Mouse (Mus musculus): ENCODE results near the gene Dlx5. TPM values are rescaled to one million over a fixed set of nuclear protein-coding genes. Genes with fewer than 3 reads are reported as not detected.
A peak's percentile ranks its signal among the peaks of the same experiment; 100 is the strongest.

The Dlx5 gene
- polyA plus RNA-seq, 1 experiment from 2014 or later: 1.3 TPM

DNA sequence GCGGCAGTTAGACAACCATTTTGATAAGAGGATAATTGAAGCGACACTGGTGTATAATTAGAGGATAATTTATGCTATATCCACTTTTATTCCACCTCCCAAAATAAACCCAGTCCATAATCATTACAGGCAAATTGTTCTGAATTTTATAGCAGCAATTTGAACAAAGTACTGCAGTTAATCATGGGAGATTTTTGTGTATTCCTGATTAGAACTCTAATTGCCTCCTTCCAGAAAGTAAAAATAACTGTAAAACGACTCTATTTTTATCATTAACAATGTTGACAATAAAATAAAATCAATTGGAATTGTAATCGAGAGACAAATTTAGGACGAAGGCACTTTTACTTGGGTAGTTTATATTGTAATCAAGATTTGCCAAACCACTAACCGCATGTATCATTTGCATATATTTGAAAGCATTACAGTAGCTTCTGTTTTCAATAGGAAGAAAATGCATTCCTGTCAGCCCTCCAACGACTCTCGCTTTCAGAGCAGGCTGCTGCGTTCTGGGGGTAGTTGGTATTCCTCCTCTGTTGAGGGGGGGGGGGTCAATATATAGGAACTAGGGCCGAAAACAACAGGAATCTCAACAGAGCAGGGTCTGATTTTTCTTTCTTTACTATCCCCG, 20.0 kb downstream of the Dlx5 start:
- 6% methylated on average over 11 of the region's 11 CpGs for WGBS
- no peaks in the 10 kb centered on the region for H3K36me3 ChIP-seq (ENCODE audit: control insufficient read depth, insufficient read depth, low read length)
- peak overlapping the region; percentile 74; the same call in 1 of the 2 replicates for H3K4me2 ChIP-seq (ENCODE audit: low read length)
- no peak overlapping the region for H3K9ac ChIP-seq (ENCODE audit: low read length)
- peaks cover 5 to 23% of the 10 kb centered on the region in 2 experiments; a peak in 2 of 4 replicates for H3K4me1 ChIP-seq (ENCODE audit: control insufficient read depth in 2 of 2, insufficient read depth in 2 of 2, low read length in 2 of 2)
- H3K9me3 ChIP-seq (ENCODE audit: control insufficient read depth, low read length): no peaks in the 10 kb centered on the region
- H3K27ac ChIP-seq (replicated peaks in 1 of 2; ENCODE audit: control insufficient read depth in 1 of 2, insufficient read depth in 1 of 2, low read depth in 2 of 2, low read length in 2 of 2): no peak overlapping the region
- ATAC-seq (ENCODE audit: insufficient number of reproducible peaks, insufficient read depth, low FRiP score, low read depth): no peak
- no peak overlapping the region; a peak in 1 of 4 replicates for H3K4me3 ChIP-seq (ENCODE audit: control insufficient read depth in 1 of 2, insufficient read depth in 1 of 2, low read depth in 1 of 2, low read length in 2 of 2)
- peaks cover 89% of the 10 kb centered on the region for H3K27me3 ChIP-seq (ENCODE audit: control insufficient read depth, insufficient read depth, low read length)

DNA sequence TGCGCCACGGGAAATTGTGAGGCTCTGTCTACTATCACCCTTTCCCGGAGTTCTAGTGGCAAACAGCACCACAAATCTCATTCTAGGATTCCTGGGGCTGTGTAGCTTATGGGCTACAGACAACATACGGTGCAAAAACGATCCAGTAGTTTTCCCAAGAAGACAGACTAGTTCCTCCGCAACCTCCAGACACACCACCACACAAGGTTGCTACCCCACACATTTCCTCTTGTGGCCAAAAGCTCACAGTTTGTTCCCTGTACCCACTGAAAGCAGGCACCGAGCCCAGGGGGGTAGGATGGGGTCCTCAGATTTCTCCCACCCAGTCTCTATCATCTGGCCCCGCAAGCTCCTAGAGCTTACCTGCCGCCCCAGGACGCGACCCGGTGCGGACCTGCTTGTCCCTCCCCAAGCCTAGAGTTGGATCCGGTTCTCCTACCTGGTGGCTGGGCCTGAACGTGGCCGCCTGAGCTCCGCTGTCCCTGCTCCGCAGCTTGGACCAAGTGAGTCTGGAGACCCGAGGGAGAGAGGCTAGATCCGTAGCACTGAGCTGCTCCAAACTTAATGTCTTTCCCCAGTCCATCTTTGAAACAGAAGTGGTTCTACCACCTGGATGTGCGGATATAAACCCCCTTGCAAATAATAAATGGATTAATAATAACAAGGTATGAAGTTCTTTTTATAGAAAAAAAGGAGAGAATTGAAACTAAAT, 20.6 kb downstream of the Dlx5 start:
- H3K4me2 ChIP-seq (ENCODE audit: low read length): peak overlapping the region; percentile 51
- no peak for ATAC-seq (ENCODE audit: insufficient number of reproducible peaks, insufficient read depth, low FRiP score, low read depth)
- no peak overlapping the region for H3K9ac ChIP-seq (ENCODE audit: low read length)
- H3K27ac ChIP-seq (replicated peaks in 1 of 2; ENCODE audit: control insufficient read depth in 1 of 2, insufficient read depth in 1 of 2, low read depth in 2 of 2, low read length in 2 of 2): no peak overlapping the region
- H3K27me3 ChIP-seq (ENCODE audit: control insufficient read depth, insufficient read depth, low read length): peaks cover 89% of the 10 kb centered on the region
- H3K9me3 ChIP-seq (ENCODE audit: control insufficient read depth, low read length): no peaks in the 10 kb centered on the region
- 2% methylated on average over 21 of the region's 21 CpGs for WGBS
- H3K4me3 ChIP-seq (ENCODE audit: control insufficient read depth in 1 of 2, insufficient read depth in 1 of 2, low read depth in 1 of 2, low read length in 2 of 2): peak overlapping the region in 1 of 2 experiments; percentile 29; a peak in 2 of 4 replicates
- no peaks in the 10 kb centered on the region for H3K36me3 ChIP-seq (ENCODE audit: control insufficient read depth, insufficient read depth, low read length)
- peaks cover 5 to 23% of the 10 kb centered on the region in 2 experiments; a peak in 2 of 4 replicates for H3K4me1 ChIP-seq (ENCODE audit: control insufficient read depth in 2 of 2, insufficient read depth in 2 of 2, low read length in 2 of 2)

DNA sequence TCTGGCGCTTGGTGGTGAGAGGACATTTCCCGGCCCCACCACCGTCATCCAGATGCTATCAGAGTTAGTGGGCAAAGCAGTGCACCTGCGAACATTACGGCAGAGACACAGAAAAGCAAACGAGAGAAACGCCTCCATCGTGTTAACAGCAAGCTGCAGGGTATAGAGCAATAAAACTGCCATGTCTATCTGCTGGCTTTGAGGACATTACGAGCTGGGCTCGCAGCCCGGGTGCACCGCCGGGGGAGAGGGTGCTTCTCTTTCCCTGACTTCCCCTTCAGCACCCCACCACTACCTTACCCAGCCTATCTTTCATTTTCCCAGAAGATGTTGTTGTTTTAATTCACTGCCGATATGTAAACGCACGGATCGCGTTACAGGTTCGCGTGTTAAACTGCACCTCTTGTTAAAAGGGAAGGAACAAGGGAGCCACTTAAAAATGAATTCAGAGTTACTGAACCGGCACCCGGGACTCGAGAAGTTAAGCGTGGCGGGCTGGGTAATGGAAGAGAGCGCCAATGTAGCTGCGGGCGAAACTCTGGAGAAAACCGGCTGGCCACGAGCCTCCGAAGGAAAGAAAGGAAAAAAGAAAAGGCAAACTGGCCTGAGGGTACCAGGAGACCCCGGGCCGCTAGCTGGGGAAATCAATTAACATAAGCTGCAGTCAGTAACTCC, 21.3 kb downstream of the Dlx5 start:
- H3K4me1 ChIP-seq (ENCODE audit: control insufficient read depth in 2 of 2, insufficient read depth in 2 of 2, low read length in 2 of 2): peaks cover 5 to 23% of the 10 kb centered on the region in 2 experiments; a peak in 2 of 4 replicates
- H3K27ac ChIP-seq (replicated peaks in 1 of 2; ENCODE audit: control insufficient read depth in 1 of 2, insufficient read depth in 1 of 2, low read depth in 2 of 2, low read length in 2 of 2): no peak overlapping the region
- ATAC-seq (ENCODE audit: insufficient number of reproducible peaks, insufficient read depth, low FRiP score, low read depth): no peak
- no peaks in the 10 kb centered on the region for H3K36me3 ChIP-seq (ENCODE audit: control insufficient read depth, insufficient read depth, low read length)
- H3K4me3 ChIP-seq (ENCODE audit: control insufficient read depth in 1 of 2, insufficient read depth in 1 of 2, low read depth in 1 of 2, low read length in 2 of 2): peak overlapping the region; percentile 0 to 29; a peak in 3 of 4 replicates
- H3K9ac ChIP-seq (ENCODE audit: low read length): no peak overlapping the region
- WGBS: under 1% methylated on average over 33 of the region's 33 CpGs
- peaks cover 88% of the 10 kb centered on the region for H3K27me3 ChIP-seq (ENCODE audit: control insufficient read depth, insufficient read depth, low read length)
- H3K4me2 ChIP-seq (ENCODE audit: low read length): peak overlapping the region; percentile 51
- no peaks in the 10 kb centered on the region for H3K9me3 ChIP-seq (ENCODE audit: control insufficient read depth, low read length)

DNA sequence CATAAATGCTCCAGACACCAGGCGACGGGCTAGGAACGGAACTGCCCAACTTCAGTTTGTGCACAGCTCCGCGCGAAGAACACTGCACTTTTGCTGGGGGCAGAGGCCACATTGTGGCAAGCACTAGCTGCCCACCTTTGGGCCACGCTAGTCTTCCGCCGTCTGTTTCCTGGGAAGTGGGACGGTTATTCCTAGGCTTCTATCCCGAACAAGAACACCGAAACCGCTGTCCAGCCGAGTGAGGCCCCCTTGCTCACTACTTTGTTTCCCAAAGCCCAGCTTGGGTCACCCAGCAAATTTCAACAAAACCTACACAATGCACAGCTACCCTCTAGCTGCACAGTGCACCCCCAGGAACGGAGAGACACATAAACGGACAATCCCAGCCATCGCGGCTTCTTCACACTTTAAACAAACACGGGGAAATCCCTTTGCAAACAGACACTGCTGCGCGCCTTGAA, 21.9 kb downstream of the Dlx5 start:
- Histone ChIP-seq H3K4me1 (ENCODE audit: control insufficient read depth in 2 of 2, insufficient read depth in 2 of 2, low read length in 2 of 2) (peaks cover 5 to 23% of the 10 kb centered on the region in 2 experiments; a peak in 2 of 4 replicates), H3K9me3 (ENCODE audit: control insufficient read depth, low read length) (no peaks in the 10 kb centered on the region), H3K36me3 (ENCODE audit: control insufficient read depth, insufficient read depth, low read length) (no peaks in the 10 kb centered on the region), H3K4me3 (ENCODE audit: control insufficient read depth in 1 of 2, insufficient read depth in 1 of 2, low read depth in 1 of 2, low read length in 2 of 2) (peak overlapping the region; percentile 17 to 29), H3K27me3 (ENCODE audit: control insufficient read depth, insufficient read depth, low read length) (peaks cover 88% of the 10 kb centered on the region), H3K27ac (replicated peaks in 1 of 2; ENCODE audit: control insufficient read depth in 1 of 2, insufficient read depth in 1 of 2, low read depth in 2 of 2, low read length in 2 of 2) (no peak overlapping the region), H3K4me2 (ENCODE audit: low read length) (peak overlapping the region; percentile 51), H3K9ac (ENCODE audit: low read length) (no peak overlapping the region)
- WGBS: 2% methylated on average over 21 of the region's 21 CpGs
- ATAC-seq (ENCODE audit: insufficient number of reproducible peaks, insufficient read depth, low FRiP score, low read depth): no peak

DNA sequence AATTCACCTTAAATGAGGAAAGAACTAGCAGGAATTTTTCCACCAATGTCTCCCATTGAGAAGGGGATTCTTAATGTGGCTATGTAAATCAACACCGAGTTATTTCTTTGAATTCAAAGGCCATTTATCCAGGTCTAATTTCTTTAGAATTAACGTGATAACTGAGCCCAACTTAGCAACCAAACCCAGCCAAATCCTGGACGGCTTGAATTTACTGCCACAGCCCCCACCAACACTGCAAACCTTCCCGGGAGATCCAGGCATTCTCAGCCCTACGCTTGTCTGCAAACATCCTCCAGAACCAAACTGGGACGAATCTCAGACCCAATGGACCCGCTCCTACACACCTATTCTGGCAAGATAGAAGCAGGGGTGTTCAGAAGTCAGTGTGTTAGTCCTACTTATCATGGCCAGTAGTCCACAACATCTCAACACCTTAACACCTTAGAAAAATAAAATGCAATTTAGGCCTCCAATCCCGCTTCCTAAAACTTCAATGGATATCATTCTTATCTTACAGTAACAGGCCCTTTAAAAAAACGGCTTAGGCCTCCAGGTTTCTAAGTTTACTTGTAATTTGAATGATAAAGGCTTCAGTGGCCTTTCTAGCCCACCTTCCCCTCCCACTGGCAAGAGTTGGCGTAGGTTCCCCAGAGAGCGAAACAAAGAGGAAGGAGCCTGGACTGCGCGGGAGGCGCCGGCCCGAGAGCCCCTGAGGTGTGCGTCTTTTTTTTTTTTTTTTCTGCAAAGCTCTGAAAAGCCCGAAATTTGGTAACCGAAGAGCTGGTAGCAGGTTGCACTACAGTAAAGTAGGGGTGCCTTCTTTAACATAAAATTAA, 22.6 kb downstream of the Dlx5 start:
- 4% methylated on average over 19 of the region's 19 CpGs for WGBS
- Histone ChIP-seq H3K4me3 (ENCODE audit: control insufficient read depth in 1 of 2, insufficient read depth in 1 of 2, low read depth in 1 of 2, low read length in 2 of 2) (peak overlapping the region; percentile 17 to 29), H3K9ac (ENCODE audit: low read length) (no peak overlapping the region), H3K27ac (replicated peaks in 1 of 2; ENCODE audit: control insufficient read depth in 1 of 2, insufficient read depth in 1 of 2, low read depth in 2 of 2, low read length in 2 of 2) (no peak overlapping the region), H3K4me1 (ENCODE audit: control insufficient read depth in 2 of 2, insufficient read depth in 2 of 2, low read length in 2 of 2) (peaks cover 5 to 23% of the 10 kb centered on the region in 2 experiments; a peak in 2 of 4 replicates), H3K36me3 (ENCODE audit: control insufficient read depth, insufficient read depth, low read length) (no peaks in the 10 kb centered on the region), H3K9me3 (ENCODE audit: control insufficient read depth, low read length) (no peaks in the 10 kb centered on the region), H3K4me2 (ENCODE audit: low read length) (peak overlapping the region; percentile 51), H3K27me3 (ENCODE audit: control insufficient read depth, insufficient read depth, low read length) (peaks cover 88% of the 10 kb centered on the region)
- no peak for ATAC-seq (ENCODE audit: insufficient number of reproducible peaks, insufficient read depth, low FRiP score, low read depth)

DNA sequence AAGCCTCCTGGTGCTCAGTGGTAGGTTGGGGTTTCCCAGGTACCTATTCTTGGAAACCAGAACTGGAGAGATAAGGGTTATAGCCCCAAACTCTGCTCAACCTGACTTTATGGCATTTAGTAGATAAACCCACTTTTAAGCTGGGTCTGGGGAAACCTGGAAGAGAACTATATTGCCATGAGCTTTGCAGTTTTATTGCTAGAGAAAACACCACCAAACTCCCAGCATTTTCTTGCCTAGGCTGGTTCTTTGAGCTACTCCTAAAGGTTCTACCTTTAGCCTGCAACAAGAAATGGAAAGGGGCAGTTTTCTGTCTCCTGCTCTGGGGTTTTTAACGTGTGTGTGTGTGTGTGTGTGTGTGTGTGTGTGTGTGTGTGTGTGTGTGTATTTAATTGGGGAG, 23.3 kb downstream of the Dlx5 start:
- Histone ChIP-seq H3K36me3 (ENCODE audit: control insufficient read depth, insufficient read depth, low read length) (no peaks in the 10 kb centered on the region), H3K4me2 (ENCODE audit: low read length) (no peak overlapping the region), H3K4me1 (ENCODE audit: control insufficient read depth in 2 of 2, insufficient read depth in 2 of 2, low read length in 2 of 2) (peaks cover 5 to 20% of the 10 kb centered on the region in 2 experiments; a peak in 2 of 4 replicates), H3K4me3 (ENCODE audit: control insufficient read depth in 1 of 2, insufficient read depth in 1 of 2, low read depth in 1 of 2, low read length in 2 of 2) (no peak overlapping the region), H3K9me3 (ENCODE audit: control insufficient read depth, low read length) (no peaks in the 10 kb centered on the region), H3K27ac (replicated peaks in 1 of 2; ENCODE audit: control insufficient read depth in 1 of 2, insufficient read depth in 1 of 2, low read depth in 2 of 2, low read length in 2 of 2) (no peak overlapping the region), H3K9ac (ENCODE audit: low read length) (no peak overlapping the region), H3K27me3 (ENCODE audit: control insufficient read depth, insufficient read depth, low read length) (peaks cover 91% of the 10 kb centered on the region)
- 0% methylated on average over 1 of the region's 1 CpGs for WGBS
- no peak for ATAC-seq (ENCODE audit: insufficient number of reproducible peaks, insufficient read depth, low FRiP score, low read depth)

DNA sequence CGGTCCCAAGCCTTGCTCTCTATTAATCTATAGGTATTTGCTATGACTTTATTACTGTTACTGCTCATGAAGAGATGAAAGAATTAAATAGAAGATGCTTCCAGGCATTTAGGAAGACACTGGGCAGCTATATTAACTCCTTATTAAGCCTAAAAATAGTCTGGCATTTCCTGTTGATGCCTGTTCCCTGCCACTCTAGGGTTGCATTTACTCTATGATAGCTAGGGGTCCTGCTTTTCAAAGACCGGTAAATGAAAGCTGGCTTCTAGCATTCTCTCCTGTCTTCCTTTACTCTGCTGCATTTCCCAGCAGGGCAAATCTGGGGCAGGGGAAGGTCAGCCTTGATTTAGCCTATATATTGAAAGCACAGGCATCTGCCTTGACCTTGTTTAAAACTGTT, 24.1 kb downstream of the Dlx5 start:
- no peak for ATAC-seq (ENCODE audit: insufficient number of reproducible peaks, insufficient read depth, low FRiP score, low read depth)
- WGBS: 14% methylated on average over 2 of the region's 2 CpGs
- H3K4me1 ChIP-seq (ENCODE audit: control insufficient read depth in 2 of 2, insufficient read depth in 2 of 2, low read length in 2 of 2): peaks cover 5 to 18% of the 10 kb centered on the region in 2 experiments; a peak in 2 of 4 replicates

More for the DNA sequence above, 24.1 kb downstream of the Dlx5 start:
- Histone ChIP-seq H3K4me3 (ENCODE audit: control insufficient read depth in 1 of 2, insufficient read depth in 1 of 2, low read depth in 1 of 2, low read length in 2 of 2) (no peak overlapping the region), H3K4me2 (ENCODE audit: low read length) (no peak overlapping the region), H3K27ac (replicated peaks in 1 of 2; ENCODE audit: control insufficient read depth in 1 of 2, insufficient read depth in 1 of 2, low read depth in 2 of 2, low read length in 2 of 2) (no peak overlapping the region), H3K36me3 (ENCODE audit: control insufficient read depth, insufficient read depth, low read length) (no peaks in the 10 kb centered on the region), H3K27me3 (ENCODE audit: control insufficient read depth, insufficient read depth, low read length) (peaks cover 96% of the 10 kb centered on the region), H3K9me3 (ENCODE audit: control insufficient read depth, low read length) (no peaks in the 10 kb centered on the region), H3K9ac (ENCODE audit: low read length) (no peak overlapping the region)
